Mouse (Mus musculus): ENCODE measurements at regions not wholly inside any gene's neighbourhood (a gene's known extent, or its start where the extent isn't known, plus 50 kb on each side); places are given as distances from the start of the nearest gene placed in this dataset.

- TF ChIP-seq POLR2A (IDR thresholded peaks at IDR 0.05; ENCODE audit: low read depth, low read length) (no peak), CTCF (IDR thresholded peaks at IDR 0.05; ENCODE audit: extremely low read depth, insufficient read depth, insufficient read length, insufficient replicate concordance) (no peak)
Observed at GRCm38 (mm10) chr10:118753061-118753775, 116.8 kb downstream of the Dyrk2 start.
